ENCODE assay signal across 8 mouse cellular contexts in the genomic region with DNA sequence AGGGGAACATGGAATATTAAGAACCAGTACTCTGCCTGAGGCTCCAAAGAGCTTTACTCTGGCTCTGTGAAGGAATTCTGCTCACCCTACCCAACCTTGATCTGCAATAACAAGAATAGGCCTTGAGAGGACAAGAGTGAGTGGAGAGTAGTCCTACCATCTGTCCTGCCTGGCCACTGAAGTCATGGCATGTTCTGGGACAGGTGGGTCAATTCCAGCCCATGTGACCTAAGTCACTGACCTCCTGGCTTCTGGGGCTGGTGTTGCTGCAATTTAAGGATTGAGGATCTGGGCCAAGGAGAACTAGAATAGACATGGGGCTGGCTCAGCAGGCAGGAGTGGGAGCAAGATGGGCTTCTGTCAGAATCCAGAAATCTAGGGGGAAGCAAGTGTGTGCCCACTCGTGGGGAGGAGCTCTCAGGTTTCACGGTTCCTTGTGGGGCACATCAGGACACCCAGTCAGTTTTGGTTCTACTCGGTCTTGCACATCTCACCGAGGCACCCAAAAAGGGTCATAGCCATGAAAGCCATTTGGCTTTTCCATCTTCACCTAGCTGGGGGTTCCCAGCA. TPM values are rescaled to one million over a fixed set of nuclear protein-coding genes. Genes with fewer than 3 reads are reported as not detected.
DNase-seq lines count a peak whose midpoint lies in the region; ATAC-seq and TF ChIP-seq lines count a peak whose summit lies in the region.
"Had no signal": no experiment of that assay in that cellular context is flagged by ENCODE, and none has a peak within 500 bp of the region (broad histone marks: within the 10 kb centered on the region; RNA-seq: fewer than 3 reads in every experiment).

No protein-coding gene starts in this region.

- no peaks in the 10 kb centered on the region for H3K9me3 ChIP-seq in embryonic facial prominence, embryonic 13.5 days
- H3K9me3 ChIP-seq in forebrain, postnatal 0 days (ENCODE audit: low read length): no peaks in the 10 kb centered on the region
- no peaks in the 10 kb centered on the region for H3K9me3 ChIP-seq in midbrain, embryonic 13.5 days

- peak overlapping the region; percentile 61; the same call in 1 of the 2 replicates for H3K27ac ChIP-seq in left cerebral cortex, adult 2 months
- no peak overlapping the region for H3K27ac ChIP-seq in embryonic facial prominence, embryonic 13.5 days
- no peak overlapping the region for H3K27ac ChIP-seq in forebrain, postnatal 0 days (ENCODE audit: low read depth, low read length)
- no peak overlapping the region for H3K27ac ChIP-seq in midbrain, embryonic 13.5 days

- peaks cover 11% of the 10 kb centered on the region for H3K4me1 ChIP-seq in embryonic facial prominence, embryonic 13.5 days
- no peaks in the 10 kb centered on the region for H3K4me1 ChIP-seq in forebrain, postnatal 0 days (ENCODE audit: insufficient read depth)
- peaks cover 15% of the 10 kb centered on the region for H3K4me1 ChIP-seq in midbrain, embryonic 13.5 days (replicated peaks)

- WGBS in embryonic facial prominence, embryonic 13.5 days: 53% methylated on average over 4 of the region's 4 CpGs
- WGBS in forebrain, postnatal 0 days: 64% methylated on average over 4 of the region's 4 CpGs
- WGBS in midbrain, embryonic 13.5 days: 59% methylated on average over 4 of the region's 4 CpGs

- intact Hi-C loops in left cerebral cortex, adult 2 months (cut with DNase I): no loop called here

- no peak overlapping the region for H3K9ac ChIP-seq in embryonic facial prominence, embryonic 13.5 days
- no peak overlapping the region for H3K9ac ChIP-seq in forebrain, postnatal 0 days
- H3K9ac ChIP-seq in midbrain, embryonic 13.5 days (replicated peaks): no peak overlapping the region

- no peak overlapping the region for H3K4me3 ChIP-seq in left cerebral cortex, adult 2 months
- peak overlapping the region; percentile 49; the same call in 1 of the 2 replicates for H3K4me3 ChIP-seq in embryonic facial prominence, embryonic 13.5 days
- H3K4me3 ChIP-seq in forebrain, postnatal 0 days (ENCODE audit: low read depth, low read length): peak overlapping the region; percentile 37; the same call in 1 of the 2 replicates
- H3K4me3 ChIP-seq in midbrain, embryonic 13.5 days (replicated peaks): peak overlapping the region; percentile 43
- H3K4me3 ChIP-seq: myocyte had no signal

- peaks cover 90% of the 10 kb centered on the region for H3K27me3 ChIP-seq in embryonic facial prominence, embryonic 13.5 days
- H3K27me3 ChIP-seq in forebrain, postnatal 0 days (ENCODE audit: insufficient read depth, low read length): no peaks in the 10 kb centered on the region
- peaks cover 42% of the 10 kb centered on the region for H3K27me3 ChIP-seq in midbrain, embryonic 13.5 days

- no peak for ATAC-seq in embryonic facial prominence, embryonic 13.5 days (ENCODE audit: insufficient number of reproducible peaks, insufficient read depth, low FRiP score, low TSS enrichment, low read depth)
- no peak for ATAC-seq in forebrain, postnatal 0 days
- no peak for ATAC-seq in midbrain, embryonic 13.5 days

- no peaks in the 10 kb centered on the region for H3K36me3 ChIP-seq in embryonic facial prominence, embryonic 13.5 days
- peaks cover 29% of the 10 kb centered on the region for H3K36me3 ChIP-seq in forebrain, postnatal 0 days (ENCODE audit: insufficient read depth)
- H3K36me3 ChIP-seq in midbrain, embryonic 13.5 days: peaks cover 9% of the 10 kb centered on the region

- no peak for DNase-seq in left cerebral cortex, adult 2 months (ENCODE audit: extremely low spot score in 1 of 2, low spot score in 2 of 2)
- DNase-seq in left cerebral cortex, adult 8-10 months (ENCODE audit: low spot score in 2 of 2): no peak
- DNase-seq in forebrain, postnatal 0 days: no peak
- DNase-seq in urinary bladder, postnatal 25 days (ENCODE audit: low spot score): no peak
- DNase-seq in embryo, embryonic 10 days (ENCODE audit: low spot score): no peak

- H3K4me2 ChIP-seq in embryonic facial prominence, embryonic 13.5 days: peak overlapping the region; percentile 93
- H3K4me2 ChIP-seq in forebrain, postnatal 0 days (ENCODE audit: low read depth): peak overlapping the region; percentile 69
- peak overlapping the region; percentile 81 for H3K4me2 ChIP-seq in midbrain, embryonic 13.5 days (replicated peaks)

- TF ChIP-seq CTCF in left cerebral cortex, adult 2 months (IDR thresholded peaks at IDR 0.05): no peak
- no peak for TF ChIP-seq CTCF in forebrain, postnatal 0 days (IDR thresholded peaks at IDR 0.05; ENCODE audit: low read depth)

RNA-seq across cellular contexts. Expression of a gene that starts 9.8 kb away (rescaled TPM):
- total RNA-seq in left cerebral cortex, adult 2 months (2021): 1,000 to 10,000 TPM; 1,380 to 1,388 TPM
- 1,000 to 10,000 TPM; 1,221 to 1,269 (median 1,259) TPM for total RNA-seq in left cerebral cortex, adult 8-10 months (2022)
- polyA plus RNA-seq in embryonic facial prominence, embryonic 13.5 days (2015; fragmentation: Nextera tagmentation; extraction: Ambion mirVana): 0.20 TPM in 1 of 2 replicates, not detected in the other
- 215 and 218 TPM in 2 replicates for total RNA-seq in forebrain, postnatal 0 days (2014; rRNA removed)
- polyA plus RNA-seq in forebrain, postnatal 0 days (2015; fragmentation: Nextera tagmentation; extraction: Ambion mirVana): 12.8 and 17.5 TPM in 2 replicates
- polyA plus RNA-seq in midbrain, embryonic 13.5 days (2015; fragmentation: Nextera tagmentation; extraction: Ambion mirVana): 3.5 and 3.8 TPM in 2 replicates

RNA-seq across cellular contexts. Expression of a gene that starts 12.0 kb away (rescaled TPM):
- total RNA-seq in left cerebral cortex, adult 2 months (2021): 100 to 1,000 TPM; 275 to 280 TPM
- 100 to 1,000 TPM; 231 to 254 (median 236) TPM for total RNA-seq in left cerebral cortex, adult 8-10 months (2022)
- 0.59 and 0.63 TPM in 2 replicates for polyA plus RNA-seq in embryonic facial prominence, embryonic 13.5 days (2015; fragmentation: Nextera tagmentation; extraction: Ambion mirVana)
- total RNA-seq in forebrain, postnatal 0 days (2014; rRNA removed): 113 and 134 TPM in 2 replicates
- polyA plus RNA-seq in forebrain, postnatal 0 days (2015; fragmentation: Nextera tagmentation; extraction: Ambion mirVana): 24.7 and 31.7 TPM in 2 replicates
- 44.0 and 47.3 TPM in 2 replicates for polyA plus RNA-seq in midbrain, embryonic 13.5 days (2015; fragmentation: Nextera tagmentation; extraction: Ambion mirVana)
- polyA plus RNA-seq: myocyte had no signal

RNA-seq across cellular contexts. Expression of a gene that starts 40.0 kb away (rescaled TPM):
- total RNA-seq in left cerebral cortex, adult 2 months (2021): 10 to 100 TPM; 72.8 to 77.8 TPM
- 10 to 100 TPM; 73.1 to 84.3 (median 75.9) TPM for total RNA-seq in left cerebral cortex, adult 8-10 months (2022)
- polyA plus RNA-seq in embryonic facial prominence, embryonic 13.5 days (2015; fragmentation: Nextera tagmentation; extraction: Ambion mirVana): 327 and 423 TPM in 2 replicates
- 239 and 264 TPM in 2 replicates for total RNA-seq in forebrain, postnatal 0 days (2014; rRNA removed)
- polyA plus RNA-seq in forebrain, postnatal 0 days (2015; fragmentation: Nextera tagmentation; extraction: Ambion mirVana): 402 and 447 TPM in 2 replicates
- polyA plus RNA-seq in midbrain, embryonic 13.5 days (2015; fragmentation: Nextera tagmentation; extraction: Ambion mirVana): 470 and 482 TPM in 2 replicates

RNA-seq across cellular contexts. Expression of a gene that starts 55.5 kb away (rescaled TPM):
- under 1 TPM in 1 of 2 experiments, not detected in 1; 0.11 TPM for total RNA-seq in left cerebral cortex, adult 2 months (2021)
- not detected for total RNA-seq in left cerebral cortex, adult 8-10 months (2022)
- polyA plus RNA-seq in embryonic facial prominence, embryonic 13.5 days (2015; fragmentation: Nextera tagmentation; extraction: Ambion mirVana): 0.07 TPM in 1 of 2 replicates, not detected in the other
- total RNA-seq in forebrain, postnatal 0 days (2014; rRNA removed): not detected in 2 replicates
- polyA plus RNA-seq in forebrain, postnatal 0 days (2015; fragmentation: Nextera tagmentation; extraction: Ambion mirVana): not detected in 2 replicates
- polyA plus RNA-seq in midbrain, embryonic 13.5 days (2015; fragmentation: Nextera tagmentation; extraction: Ambion mirVana): not detected in 2 replicates
